In the genomic region with DNA sequence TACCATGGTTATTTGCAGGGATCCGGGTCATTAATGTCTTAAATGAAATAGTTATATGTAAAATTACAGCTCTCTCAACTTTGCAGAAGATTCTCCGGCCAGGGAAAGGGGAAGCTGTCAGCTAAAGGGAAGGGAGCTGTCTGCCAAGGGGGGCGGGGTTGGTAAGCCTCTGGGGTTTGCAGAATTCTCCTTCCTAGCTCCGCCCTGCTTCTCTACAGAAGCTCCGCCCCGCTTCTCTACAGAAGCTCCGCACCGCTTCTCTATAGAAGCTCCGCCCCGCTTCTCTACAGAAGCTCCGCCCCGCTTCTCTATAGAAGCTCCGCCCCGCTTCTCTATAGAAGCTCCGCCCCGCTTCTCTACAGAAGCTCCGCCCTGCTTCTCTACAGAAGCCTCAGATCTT, we compare ENCODE assay signal across 13 mouse cellular contexts.
A peak's percentile ranks its signal among the peaks of the same experiment; 100 is the strongest.
DNase-seq lines count a peak whose midpoint lies in the region; ATAC-seq and TF ChIP-seq lines count a peak whose summit lies in the region.
"Had no signal": no experiment of that assay in that cellular context is flagged by ENCODE, and none has a peak within 500 bp of the region (broad histone marks: within the 10 kb centered on the region; RNA-seq: fewer than 3 reads in every experiment).

No protein-coding gene starts in this region.

- TF ChIP-seq CTCF in lung, adult 2 months (IDR thresholded peaks at IDR 0.05; ENCODE audit: insufficient read depth, low read length) = no peak

- H3K36me3 ChIP-seq in liver, embryonic 11.5 days (ENCODE audit: control insufficient read depth, insufficient read depth, low read length) = no peaks in the 10 kb centered on the region
- no peaks in the 10 kb centered on the region for H3K36me3 ChIP-seq in kidney, embryonic 14.5 days (ENCODE audit: control insufficient read depth, insufficient read depth, low read length)
- H3K36me3 ChIP-seq: lung, embryonic 15.5 days; midbrain, embryonic 12.5 days; neural tube, embryonic 12.5 days; stomach, embryonic 15.5 days had no signal

- H3K9me3 ChIP-seq in liver, embryonic 11.5 days (ENCODE audit: control insufficient read depth, low read length) = no peaks in the 10 kb centered on the region
- peaks cover 3% of the 10 kb centered on the region; the same call in 1 of the 2 replicates for H3K9me3 ChIP-seq in kidney, embryonic 14.5 days (ENCODE audit: control insufficient read depth, low read length)
- H3K9me3 ChIP-seq: lung, embryonic 15.5 days; midbrain, embryonic 12.5 days; neural tube, embryonic 12.5 days; stomach, embryonic 15.5 days had no signal

- peak; percentile 37 for DNase-seq in lung, postnatal 10 days
- DNase-seq in lung, adult 2 months = no peak
- DNase-seq in ZHBTc4 (ENCODE audit: low read depth, low spot score) = peak; percentile 83
- DNase-seq in liver, embryonic 11.5 days (ENCODE audit: low spot score) = no peak
- peak; percentile 22 to 23 for DNase-seq in spleen, postnatal 36 days (ENCODE audit: low spot score in 2 of 2)
- no peak for DNase-seq in ovary, postnatal 36 days (ENCODE audit: low spot score)
- DNase-seq in left cerebral cortex, adult 18-20 months (ENCODE audit: low spot score in 2 of 2) = no peak
- DNase-seq: gastrocnemius, postnatal 14 days had no signal

- H3K4me1 ChIP-seq in lung, adult 2 months (ENCODE audit: control insufficient read depth, insufficient read depth, low read length) = no peaks in the 10 kb centered on the region
- no peaks in the 10 kb centered on the region for H3K4me1 ChIP-seq in liver, embryonic 11.5 days (replicated peaks; ENCODE audit: control insufficient read depth, insufficient read depth, low read length)
- H3K4me1 ChIP-seq in kidney, embryonic 14.5 days (ENCODE audit: control insufficient read depth, insufficient read depth, low read length) = no peaks in the 10 kb centered on the region
- H3K4me1 ChIP-seq: stomach, embryonic 15.5 days had no signal

- H3K9ac ChIP-seq in liver, embryonic 11.5 days (ENCODE audit: low read depth, low read length) = no peak overlapping the region
- H3K9ac ChIP-seq in kidney, embryonic 14.5 days (ENCODE audit: low read depth, low read length) = no peak overlapping the region
- H3K9ac ChIP-seq: lung, embryonic 15.5 days; midbrain, embryonic 12.5 days; neural tube, embryonic 12.5 days; stomach, embryonic 15.5 days had no signal

- H3K4me2 ChIP-seq in liver, embryonic 11.5 days = no peak overlapping the region
- no peak overlapping the region for H3K4me2 ChIP-seq in kidney, embryonic 14.5 days (replicated peaks; ENCODE audit: low read depth, low read length)
- H3K4me2 ChIP-seq: lung, embryonic 15.5 days; midbrain, embryonic 12.5 days; neural tube, embryonic 12.5 days; stomach, embryonic 15.5 days had no signal

- H3K4me3 ChIP-seq in lung, adult 2 months (replicated peaks; ENCODE audit: extremely low read depth, low read depth, low read length) = no peak overlapping the region
- H3K4me3 ChIP-seq in liver, embryonic 11.5 days (ENCODE audit: low read depth, low read length) = no peak overlapping the region
- no peak overlapping the region for H3K4me3 ChIP-seq in kidney, embryonic 14.5 days (ENCODE audit: low read length)
- H3K4me3 ChIP-seq: lung, embryonic 15.5 days; midbrain, embryonic 12.5 days; neural tube, embryonic 12.5 days; stomach, embryonic 15.5 days had no signal

- H3K27ac ChIP-seq in liver, embryonic 11.5 days (ENCODE audit: low read depth, low read length) = no peak overlapping the region
- no peak overlapping the region for H3K27ac ChIP-seq in kidney, embryonic 14.5 days (ENCODE audit: low read depth, low read length)
- H3K27ac ChIP-seq: lung, embryonic 15.5 days; midbrain, embryonic 12.5 days; neural tube, embryonic 12.5 days; stomach, embryonic 15.5 days had no signal

- ATAC-seq in liver, embryonic 11.5 days (replicated peaks; ENCODE audit: low FRiP score) = peak; percentile 64
- ATAC-seq in kidney, embryonic 14.5 days (ENCODE audit: low FRiP score, low TSS enrichment) = no peak

- no peaks in the 10 kb centered on the region for H3K27me3 ChIP-seq in liver, embryonic 11.5 days (replicated peaks; ENCODE audit: control insufficient read depth, insufficient read depth, low read length)
- no peaks in the 10 kb centered on the region for H3K27me3 ChIP-seq in kidney, embryonic 14.5 days (ENCODE audit: control insufficient read depth, insufficient read depth, low read length)
- H3K27me3 ChIP-seq: lung, embryonic 15.5 days; midbrain, embryonic 12.5 days; neural tube, embryonic 12.5 days; stomach, embryonic 15.5 days had no signal

- WGBS in lung, adult 2 months = 75% methylated on average over 17 of the region's 17 CpGs
- WGBS in liver, embryonic 11.5 days = 53% methylated on average over 17 of the region's 17 CpGs
- WGBS in kidney, embryonic 14.5 days = 72% methylated on average over 17 of the region's 17 CpGs

- no peak for TF ChIP-seq POLR2A in lung, adult 2 months (IDR thresholded peaks at IDR 0.05; ENCODE audit: borderline replicate concordance, extremely low read depth, low read depth, low read length)

Comparison
In these comparisons a context has a peak if more than half of its experiments do, and no peak if none do; other contexts are left out.
1. DNase-seq: peak in lung, postnatal 10 days (single experiment), ZHBTc4 (single experiment) and spleen, postnatal 36 days (2 of 2); none in lung, adult 2 months (single experiment), liver, embryonic 11.5 days (single experiment), ovary, postnatal 36 days (single experiment) and left cerebral cortex, adult 18-20 months (0 of 2).